Mouse (Mus musculus): ENCODE measurements around the gene Gm21095. TPM values are rescaled to one million over a fixed set of nuclear protein-coding genes. Genes with fewer than 3 reads are reported as not detected.

The Gm21095 gene
- polyA plus RNA-seq (2017; shearing (Covaris generic)), result not detected

GRCm38 (mm10) chrY:84096979-84097378, at the start of gene Gm21095:
TSS of gene Gm21095 (plus strand) at chrY:84097279.

